Mouse (Mus musculus): ENCODE measurements at regions not wholly inside any gene's neighbourhood (a gene's known extent, or its start where the extent isn't known, plus 50 kb on each side); places are given as distances from the start of the nearest gene placed in this dataset.

- TF ChIP-seq EP300 (IDR thresholded peaks at IDR 0.05; ENCODE audit: low read depth) (no peak), CTCF (IDR thresholded peaks at IDR 0.05; ENCODE audit: low read depth) (no peak)
These were observed 79.6 kb upstream of the Ifne start for GRCm38 (mm10) chr4:88959621-88960020.
